Mouse (Mus musculus): ENCODE data around the gene Pex14.

- TF ChIP-seq CTCF (IDR thresholded peaks at IDR 0.05) (no peak), POLR2A (IDR thresholded peaks at IDR 0.05; ENCODE audit: insufficient read depth, low read depth, low read length) (no peak)
Measured at GRCm38 (mm10) chr4:148968859-148969258, 130.8 kb downstream of the Pex14 start.

Measured in heart, adult 2 months (tissue).